Mouse (Mus musculus) liver, postnatal 0 days (tissue): ENCODE results near the gene Ugt1a7c. TPM values are rescaled to one million over a fixed set of nuclear protein-coding genes. Genes with fewer than 3 reads are reported as not detected.
"Not testable (repeated sequence)": the region's sequence is repeated elsewhere in the genome, so short reads cannot be mapped to it uniquely, and the experiment has no call there.

Source experiments
- ATAC-seq: fragments of 200-750 bp; cut with Nextera tagmentation; 2 replicates; pipeline ENCODE4 v1.8.0; 2017; ENCODE audit warnings: mild to moderate bottlenecking, moderate library complexity
- DNase-seq: peaks from one replicate; pipeline ENCODE4 v3.0.0-alpha.2; 2016
- H3K27ac ChIP-seq: fragments of 300-500 bp; sonication (generic); 2 replicates; pipeline ENCODE4 v1.5.1; 2014; ENCODE audit warnings: antibody characterized with exemption, moderate library complexity, mild to moderate bottlenecking, low read depth
- H3K27me3 ChIP-seq: fragments of 300-500 bp; sonication (generic); 2 replicates; pipeline ENCODE4 v1.6.1; 2014; ENCODE audit warnings: low read length, control low read depth, mixed read lengths; ENCODE audit not compliant: insufficient read depth
- H3K36me3 ChIP-seq: fragments of 300-500 bp; sonication (generic); replicated peaks from 2 replicates; pipeline ENCODE4 v1.6.1; 2014; ENCODE audit warnings: mild to moderate bottlenecking, control low read depth, low read length, moderate library complexity, mixed read lengths; ENCODE audit not compliant: insufficient read depth
- H3K4me1 ChIP-seq: fragments of 300-500 bp; sonication (generic); 2 replicates; pipeline ENCODE4 v1.6.1; 2014; ENCODE audit warnings: antibody characterized with exemption, mild to moderate bottlenecking, control low read depth; ENCODE audit not compliant: insufficient read depth
- H3K4me2 ChIP-seq: fragments of 300-500 bp; sonication (generic); 2 replicates; pipeline ENCODE4 v1.6.1; 2014; ENCODE audit warnings: low read depth, mild to moderate bottlenecking, low read length, moderate library complexity, mixed read lengths
- H3K4me3 ChIP-seq: fragments of 300-500 bp; sonication (generic); 2 replicates; pipeline ENCODE4 v1.5.1; 2014; ENCODE audit warnings: low read depth, low read length
- H3K9ac ChIP-seq: fragments of 300-500 bp; sonication (generic); replicated peaks from 2 replicates; pipeline ENCODE4 v1.6.1; 2014; ENCODE audit warnings: mild to moderate bottlenecking, moderate library complexity
- H3K9me3 ChIP-seq: fragments of 300-500 bp; sonication (generic); 2 replicates; pipeline ENCODE4 v1.6.1; 2016; ENCODE audit warnings: mild to moderate bottlenecking, control low read depth, low read length, mixed read lengths
- CTCF ChIP-seq: sonication (generic); IDR thresholded peaks from 2 replicates; pipeline ENCODE4 v1.5.1; 2016; ENCODE audit warnings: antibody characterized with exemption, low read depth
- EP300 ChIP-seq: IDR thresholded peaks from 2 replicates; pipeline ENCODE4 v1.6.1; 2016; ENCODE audit warnings: antibody characterized with exemption, low read depth, mild to moderate bottlenecking
- WGBS: fragments of 180-500 bp; shearing (Covaris S2); extraction: QIAGEN DNeasy Blood & Tissue Kit; methylation state at CpG from one replicate; pipeline ENCODE4 v1.1.7; 2014; ENCODE audit not compliant: insufficient replicate concordance; 5-methylcytosine and 5-hydroxymethylcytosine counted together
- polyA plus RNA-seq: library from polyadenylated mRNA; unstranded; fragments of >200 nt; fragmentation: Nextera tagmentation; extraction: Ambion mirVana; gene quantifications from 2 replicates; pipeline ENCODE4 v1.2.1, GENCODE M21; 2015

The Ugt1a7c gene
- polyA plus RNA-seq, 1 experiment from 2014 or later, result 2.3 TPM

- Histone ChIP-seq H3K36me3 (no peaks in the 10 kb centered on the region), H3K27ac (no peak overlapping the region), H3K4me2 (no peak overlapping the region), H3K9ac (no peak overlapping the region), H3K4me1 (no peaks in the 10 kb centered on the region), H3K4me3 (no peak overlapping the region), H3K9me3 (peaks cover 3% of the 10 kb centered on the region; the same call in 1 of the 2 replicates), H3K27me3 (no peaks in the 10 kb centered on the region)
- WGBS, result 73% methylated on average over 2 of the region's 2 CpGs
- ATAC-seq, result no peak
- DNase-seq, result no peak
- no peak for TF ChIP-seq CTCF
- TF ChIP-seq EP300, result no peak
These were observed 20.4 kb upstream of the Ugt1a7c start for GRCm38 (mm10) chr1:88074471-88074870.

DNA sequence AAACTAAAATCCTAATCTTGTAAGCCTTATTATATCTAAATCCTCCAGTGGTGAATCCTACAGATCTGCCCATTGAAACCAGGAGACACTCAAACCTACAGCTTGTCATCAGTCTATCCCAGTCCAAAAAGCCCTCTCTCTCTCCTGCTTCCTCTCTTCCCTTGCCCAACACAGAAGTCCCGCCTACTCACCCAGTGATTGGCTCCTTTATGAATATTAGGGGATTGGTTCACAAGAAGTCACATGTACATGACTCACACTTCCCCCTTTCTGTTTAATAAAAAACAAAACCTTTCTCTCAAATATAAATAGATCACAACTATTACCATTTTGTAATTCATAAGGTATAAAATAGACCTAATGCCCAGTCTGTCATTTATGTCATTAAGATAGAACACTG is 17.7 kb upstream of the Ugt1a7c start:
- 73% methylated on average over 1 of the region's 1 CpGs for WGBS

GRCm38 (mm10) chr1:88081670-88082069 is 13.2 kb upstream of the Ugt1a7c start:
- Histone ChIP-seq H3K4me1 (no peaks in the 10 kb centered on the region), H3K27ac (no peak overlapping the region), H3K9me3 (no peaks in the 10 kb centered on the region), H3K36me3 (no peaks in the 10 kb centered on the region), H3K4me2 (no peak overlapping the region), H3K9ac (no peak overlapping the region), H3K4me3 (no peak overlapping the region), H3K27me3 (no peaks in the 10 kb centered on the region)
- no peak for ATAC-seq
- TF ChIP-seq CTCF, result no peak
- no peak for TF ChIP-seq EP300
- WGBS, result 48% methylated on average over 1 of the region's 1 CpGs
- DNase-seq, result no peak

More for the DNA sequence above, 17.7 kb upstream of the Ugt1a7c start:
- DNase-seq (no peak), ATAC-seq (no peak)
- Histone ChIP-seq H3K27me3 (no peaks in the 10 kb centered on the region), H3K27ac (no peak overlapping the region), H3K4me3 (no peak overlapping the region), H3K9me3 (peaks cover 3% of the 10 kb centered on the region; the same call in 1 of the 2 replicates), H3K36me3 (no peaks in the 10 kb centered on the region), H3K4me1 (no peaks in the 10 kb centered on the region), H3K4me2 (no peak overlapping the region), H3K9ac (no peak overlapping the region)
- TF ChIP-seq EP300, result no peak
- no peak for TF ChIP-seq CTCF

GRCm38 (mm10) chr1:88086125-88086524 is 8.7 kb upstream of the Ugt1a7c start:
- no peak for DNase-seq
- WGBS, result 55% methylated on average over 1 of the region's 1 CpGs
- no peak overlapping the region for H3K4me3 ChIP-seq
- H3K27ac ChIP-seq, result no peak overlapping the region
- no peaks in the 10 kb centered on the region for H3K27me3 ChIP-seq
- H3K36me3 ChIP-seq, result no peaks in the 10 kb centered on the region
- TF ChIP-seq EP300 (no peak), CTCF (no peak)
- no peaks in the 10 kb centered on the region for H3K4me1 ChIP-seq
- ATAC-seq, result no peak
- H3K9ac ChIP-seq, result no peak overlapping the region
- H3K4me2 ChIP-seq, result no peak overlapping the region
- no peaks in the 10 kb centered on the region for H3K9me3 ChIP-seq

DNA sequence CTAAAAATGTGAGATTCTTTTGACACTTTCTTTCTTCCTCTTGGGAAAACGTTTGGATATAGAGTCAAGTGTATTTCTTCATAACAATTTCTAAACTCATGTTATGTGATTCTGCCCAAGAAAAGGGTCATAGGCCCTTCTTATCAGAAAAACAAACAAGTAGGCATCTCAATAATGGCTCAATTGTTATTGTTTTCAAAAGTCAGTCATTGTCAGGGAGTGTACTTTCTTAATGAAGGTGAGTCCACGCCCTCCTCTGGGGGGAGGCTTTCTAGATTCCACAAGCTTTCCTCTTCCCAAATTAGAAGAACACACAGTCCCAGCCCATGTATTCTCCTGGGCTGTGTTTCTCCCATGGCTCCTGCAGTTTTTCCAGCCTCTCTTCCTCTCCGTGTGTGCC is 7.3 kb upstream of the Ugt1a7c start, which contains the start of gene Ugt1a8:
TSS of gene Ugt1a8 (plus strand) at position 301 of the 400 bp plus-strand sequence.
- H3K36me3 ChIP-seq, result no peaks in the 10 kb centered on the region
- H3K9ac ChIP-seq, result no peak within 1 kb of the TSS
- ATAC-seq (no peak), DNase-seq (no peak)
- H3K27ac ChIP-seq, result no peak within 1 kb of the TSS
- TF ChIP-seq EP300 (no peak), CTCF (no peak)
- H3K27me3 ChIP-seq, result no peaks in the 10 kb centered on the region
- no peaks in the 10 kb centered on the region for H3K9me3 ChIP-seq
- WGBS, result 63% methylated on average over 3 of the region's 3 CpGs
- no peak within 1 kb of the TSS for H3K4me2 ChIP-seq
- no peaks in the 10 kb centered on the region for H3K4me1 ChIP-seq
- H3K4me3 ChIP-seq, result no peak within 1 kb of the TSS

DNA sequence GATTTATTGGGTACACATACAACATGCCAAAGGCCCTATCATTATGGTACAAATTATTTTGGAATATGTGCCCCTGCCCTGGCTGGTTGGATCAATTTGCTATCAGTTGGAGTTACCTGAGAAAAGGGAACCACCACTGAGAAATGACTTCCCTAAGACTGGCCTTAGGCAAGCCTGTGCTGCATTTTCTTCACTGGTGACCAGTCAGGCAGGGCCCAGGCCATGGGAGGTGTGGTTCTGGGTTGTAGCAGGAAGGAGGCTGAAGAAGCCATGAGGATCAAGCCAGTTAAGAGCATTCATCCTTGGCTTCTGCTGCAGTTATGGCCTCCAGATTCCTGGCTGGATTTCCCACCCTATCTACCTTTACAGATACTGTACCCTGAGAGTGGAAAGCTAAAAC is 2.5 kb upstream of the Ugt1a7c start:
- Histone ChIP-seq H3K27ac (no peak overlapping the region), H3K27me3 (no peaks in the 10 kb centered on the region), H3K9me3 (no peaks in the 10 kb centered on the region), H3K4me3 (no peak overlapping the region), H3K9ac (no peak overlapping the region), H3K4me2 (no peak overlapping the region), H3K4me1 (no peaks in the 10 kb centered on the region; the same call in 1 of the 2 replicates), H3K36me3 (no peaks in the 10 kb centered on the region)
- ATAC-seq (no peak), DNase-seq (no peak)
- TF ChIP-seq EP300, result no peak
- no peak for TF ChIP-seq CTCF

DNA sequence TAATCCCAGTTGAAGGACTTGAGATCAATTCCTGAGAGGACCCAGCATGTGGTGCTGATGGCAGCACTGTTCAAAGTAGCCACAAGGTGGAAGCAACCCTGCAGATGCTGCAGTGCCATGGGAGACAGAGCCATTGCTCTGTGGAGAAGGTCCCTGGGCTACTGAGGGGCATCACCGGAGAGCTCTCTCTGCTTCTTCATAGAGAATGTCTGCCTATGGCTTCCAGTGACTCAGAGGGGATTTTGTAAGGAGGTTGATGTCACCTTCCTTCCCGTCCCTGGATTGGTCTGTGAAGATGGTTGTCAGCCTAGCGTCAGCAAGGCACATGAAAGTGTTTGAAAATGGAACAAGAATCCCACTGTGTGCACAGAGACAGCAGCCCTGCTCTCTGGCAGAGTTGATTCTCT is 589 bp upstream of the Ugt1a7c start:
- Histone ChIP-seq H3K27ac (peak overlapping the region; percentile 76), H3K4me2 (0 out of 2 replicates have a peak overlapping the region, but pooled peaks have one; percentile 47)
- peak; percentile 61 for TF ChIP-seq CTCF
- DNase-seq, result peak; percentile 23
- not testable (repeated sequence) for H3K36me3 ChIP-seq, H3K27me3 ChIP-seq, H3K4me1 ChIP-seq, H3K9ac ChIP-seq, H3K9me3 ChIP-seq, H3K4me3 ChIP-seq
- ATAC-seq, result peak; percentile 68
- 29% methylated on average over 3 of the region's 3 CpGs for WGBS

GRCm38 (mm10) chr1:88098546-88098945 is 3.7 kb downstream of the Ugt1a7c start:
- H3K27ac ChIP-seq, result not testable (repeated sequence)

GRCm38 (mm10) chr1:88099691-88100090 is 4.8 kb downstream of the Ugt1a7c start:
- not testable (repeated sequence) for H3K27me3 ChIP-seq, H3K9ac ChIP-seq, H3K4me1 ChIP-seq, H3K27ac ChIP-seq, ATAC-seq, H3K4me2 ChIP-seq, H3K36me3 ChIP-seq, H3K4me3 ChIP-seq, H3K9me3 ChIP-seq, DNase-seq
- WGBS, result 73% methylated on average over 2 of the region's 2 CpGs

More at GRCm38 (mm10) chr1:88098546-88098945, 3.7 kb downstream of the Ugt1a7c start:
- H3K36me3 ChIP-seq, DNase-seq, H3K4me1 ChIP-seq, H3K4me2 ChIP-seq, H3K9ac ChIP-seq, H3K9me3 ChIP-seq, H3K4me3 ChIP-seq, H3K27me3 ChIP-seq, ATAC-seq: not testable (repeated sequence)
- WGBS, result 49% methylated on average over 3 of the region's 3 CpGs
